Mouse (Mus musculus): ENCODE results near the gene Fbp2. TPM values are rescaled to one million over a fixed set of nuclear protein-coding genes. Genes with fewer than 3 reads are reported as not detected.

Fbp2 gene
- polyA plus RNA-seq, 2 experiments, result 0.02 TPM; not detected in 1

- Histone ChIP-seq H3K9me3 (ENCODE audit: control insufficient read depth, low read length) (no peaks in the 10 kb centered on the region), H3K4me2 (ENCODE audit: low read depth) (no peak overlapping the region), H3K9ac (replicated peaks) (no peak overlapping the region), H3K36me3 (replicated peaks; ENCODE audit: control insufficient read depth, insufficient read depth, low read depth) (no peaks in the 10 kb centered on the region), H3K4me1 (replicated peaks; ENCODE audit: control insufficient read depth in 2 of 2, insufficient read depth in 2 of 2, low read length in 1 of 2) (0 out of 4 replicates have a peak, but pooled peaks cover 0 to 2% of the 10 kb centered on the region in 2 experiments), H3K4me3 (ENCODE audit: insufficient read depth in 1 of 2, low read depth in 2 of 2, low read length in 2 of 2) (no peak overlapping the region), H3K27ac (no peak overlapping the region), H3K27me3 (ENCODE audit: control insufficient read depth, insufficient read depth, low read length) (peaks cover 4% of the 10 kb centered on the region)
- no peak for ATAC-seq (ENCODE audit: insufficient read depth)
- TF ChIP-seq EP300 (IDR thresholded peaks at IDR 0.05; ENCODE audit: low read depth) (no peak), CTCF (IDR thresholded peaks at IDR 0.05; ENCODE audit: low read depth) (no peak)
- 44% methylated on average over 9 of the region's 9 CpGs for WGBS (ENCODE audit: insufficient replicate concordance)
- no peak for DNase-seq (ENCODE audit: low read depth in 3 of 3, low spot score in 3 of 3)
Measured at GRCm38 (mm10) chr13:62893044-62893842, 35.0 kb upstream of the Fbp2 start.

- peaks cover 16% of the 10 kb centered on the region for H3K27me3 ChIP-seq (ENCODE audit: control insufficient read depth, insufficient read depth, low read length)
- 57% methylated on average over 2 of the region's 2 CpGs for WGBS (ENCODE audit: insufficient replicate concordance)
- H3K4me3 ChIP-seq (ENCODE audit: insufficient read depth in 1 of 2, low read depth in 2 of 2, low read length in 2 of 2), result no peak overlapping the region
- ATAC-seq (ENCODE audit: insufficient read depth) (no peak), DNase-seq (ENCODE audit: low read depth in 3 of 3, low spot score in 3 of 3) (no peak)
- H3K9ac ChIP-seq (replicated peaks), result no peak overlapping the region
- 0 out of 4 replicates have a peak, but pooled peaks cover 0 to 2% of the 10 kb centered on the region in 2 experiments for H3K4me1 ChIP-seq (replicated peaks; ENCODE audit: control insufficient read depth in 2 of 2, insufficient read depth in 2 of 2, low read length in 1 of 2)
- no peak for TF ChIP-seq EP300 (IDR thresholded peaks at IDR 0.05; ENCODE audit: low read depth)
- no peak for TF ChIP-seq CTCF (IDR thresholded peaks at IDR 0.05; ENCODE audit: low read depth)
- no peaks in the 10 kb centered on the region for H3K9me3 ChIP-seq (ENCODE audit: control insufficient read depth, low read length)
- H3K4me2 ChIP-seq (ENCODE audit: low read depth), result no peak overlapping the region
- H3K36me3 ChIP-seq (replicated peaks; ENCODE audit: control insufficient read depth, insufficient read depth, low read depth), result no peaks in the 10 kb centered on the region
- H3K27ac ChIP-seq, result no peak overlapping the region
Measured at GRCm38 (mm10) chr13:62889311-62889710, 31.1 kb upstream of the Fbp2 start.

GRCm38 (mm10) chr13:62887712-62888441, 29.7 kb upstream of the Fbp2 start, which contains the start of gene Fbp1:
Gene Fbp1 (minus strand): TSS chr13:62888282.
- peaks cover 16% of the 10 kb centered on the region for H3K27me3 ChIP-seq (ENCODE audit: control insufficient read depth, insufficient read depth, low read length)
- no peaks in the 10 kb centered on the region for H3K9me3 ChIP-seq (ENCODE audit: control insufficient read depth, low read length)
- H3K4me3 ChIP-seq (ENCODE audit: insufficient read depth in 1 of 2, low read depth in 2 of 2, low read length in 2 of 2), result no peak within 1 kb of the TSS; a peak in 2 of 4 replicates
- no peaks in the 10 kb centered on the region for H3K4me1 ChIP-seq (replicated peaks; ENCODE audit: control insufficient read depth in 2 of 2, insufficient read depth in 2 of 2, low read length in 1 of 2)
- peak within 1 kb of the TSS; percentile 27 for H3K4me2 ChIP-seq (ENCODE audit: low read depth)
- DNase-seq (ENCODE audit: low read depth in 3 of 3, low spot score in 3 of 3), result no peak
- 7% methylated on average over 29 of the region's 29 CpGs for WGBS (ENCODE audit: insufficient replicate concordance)
- no peak within 1 kb of the TSS for H3K9ac ChIP-seq (replicated peaks)
- no peak within 1 kb of the TSS for H3K27ac ChIP-seq
- no peak for ATAC-seq (ENCODE audit: insufficient read depth)
- TF ChIP-seq CTCF (IDR thresholded peaks at IDR 0.05; ENCODE audit: low read depth), result no peak
- TF ChIP-seq EP300 (IDR thresholded peaks at IDR 0.05; ENCODE audit: low read depth), result no peak
- H3K36me3 ChIP-seq (replicated peaks; ENCODE audit: control insufficient read depth, insufficient read depth, low read depth), result no peaks in the 10 kb centered on the region

- DNase-seq (ENCODE audit: low read depth in 3 of 3, low spot score in 3 of 3) (no peak), ATAC-seq (ENCODE audit: insufficient read depth) (no peak)
- H3K27me3 ChIP-seq (ENCODE audit: control insufficient read depth, insufficient read depth, low read length), result peaks cover 16% of the 10 kb centered on the region
- H3K27ac ChIP-seq, result no peak overlapping the region
- WGBS (ENCODE audit: insufficient replicate concordance), result 61% methylated on average over 3 of the region's 3 CpGs
- no peak overlapping the region for H3K9ac ChIP-seq (replicated peaks)
- TF ChIP-seq EP300 (IDR thresholded peaks at IDR 0.05; ENCODE audit: low read depth) (no peak), CTCF (IDR thresholded peaks at IDR 0.05; ENCODE audit: low read depth) (no peak)
- 0 out of 4 replicates have a peak, but pooled peaks cover 0 to 2% of the 10 kb centered on the region in 2 experiments for H3K4me1 ChIP-seq (replicated peaks; ENCODE audit: control insufficient read depth in 2 of 2, insufficient read depth in 2 of 2, low read length in 1 of 2)
- no peaks in the 10 kb centered on the region for H3K36me3 ChIP-seq (replicated peaks; ENCODE audit: control insufficient read depth, insufficient read depth, low read depth)
- H3K9me3 ChIP-seq (ENCODE audit: control insufficient read depth, low read length), result no peaks in the 10 kb centered on the region
- H3K4me2 ChIP-seq (ENCODE audit: low read depth), result no peak overlapping the region
- H3K4me3 ChIP-seq (ENCODE audit: insufficient read depth in 1 of 2, low read depth in 2 of 2, low read length in 2 of 2), result no peak overlapping the region
Measured at GRCm38 (mm10) chr13:62884536-62884935, 26.3 kb upstream of the Fbp2 start.

GRCm38 (mm10) chr13:62883925-62884324, 25.7 kb upstream of the Fbp2 start:
- H3K9ac ChIP-seq (replicated peaks), result no peak overlapping the region
- no peak for DNase-seq (ENCODE audit: low read depth in 3 of 3, low spot score in 3 of 3)
- no peak for TF ChIP-seq EP300 (IDR thresholded peaks at IDR 0.05; ENCODE audit: low read depth)
- no peak for TF ChIP-seq CTCF (IDR thresholded peaks at IDR 0.05; ENCODE audit: low read depth)
- peaks cover 16% of the 10 kb centered on the region for H3K27me3 ChIP-seq (ENCODE audit: control insufficient read depth, insufficient read depth, low read length)
- no peak overlapping the region for H3K4me2 ChIP-seq (ENCODE audit: low read depth)
- WGBS (ENCODE audit: insufficient replicate concordance), result 77% methylated on average over 9 of the region's 9 CpGs
- H3K9me3 ChIP-seq (ENCODE audit: control insufficient read depth, low read length), result no peaks in the 10 kb centered on the region
- no peak overlapping the region for H3K4me3 ChIP-seq (ENCODE audit: insufficient read depth in 1 of 2, low read depth in 2 of 2, low read length in 2 of 2)
- ATAC-seq (ENCODE audit: insufficient read depth), result no peak
- H3K4me1 ChIP-seq (replicated peaks; ENCODE audit: control insufficient read depth in 2 of 2, insufficient read depth in 2 of 2, low read length in 1 of 2), result 0 out of 4 replicates have a peak, but pooled peaks cover 0 to 2% of the 10 kb centered on the region in 2 experiments
- H3K36me3 ChIP-seq (replicated peaks; ENCODE audit: control insufficient read depth, insufficient read depth, low read depth), result no peaks in the 10 kb centered on the region
- H3K27ac ChIP-seq, result no peak overlapping the region
